Mouse (Mus musculus) heart, postnatal 10 days (tissue): ENCODE data around the gene Vmn2r37. TPM values are rescaled to one million over a fixed set of nuclear protein-coding genes. Genes with fewer than 3 reads are reported as not detected.
"Not testable (repeated sequence)": the region's sequence is repeated elsewhere in the genome, so short reads cannot be mapped to it uniquely, and the experiment has no call there.

Source experiments
- DNase-seq, 2 experiments: peaks; one replicate each; pipeline ENCODE4 v3.0.0; 2021
- intact Hi-C: fragments of 180-260 bp; cut with DNase I; formaldehyde crosslinking; loops from one replicate; pipeline ENCODE4 v1.15.1; 2025
- total RNA-seq, 2 experiments: library from RNA; stranded (reverse); gene quantifications; 2 replicates each; pipeline ENCODE4 v1.2.3; 2021

Gene Vmn2r37
- total RNA-seq, result not detected

DNA sequence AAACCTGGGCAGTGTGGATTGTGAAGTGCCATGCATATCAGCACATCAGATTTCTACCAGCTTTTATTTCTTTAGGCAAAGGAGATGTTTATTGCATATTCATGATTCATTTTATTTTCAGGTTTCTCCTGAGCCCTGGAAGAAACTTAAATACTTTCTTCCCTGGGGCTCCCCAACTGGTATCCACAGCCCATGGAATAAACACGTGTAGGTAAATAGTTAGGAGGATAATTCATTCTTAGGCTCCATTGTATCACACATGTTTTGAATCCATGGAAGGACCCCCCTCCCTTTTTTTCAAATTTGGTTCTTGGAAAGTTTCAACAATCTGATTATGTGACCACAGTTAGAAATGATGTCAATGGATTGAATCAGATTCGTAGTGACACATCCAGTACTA, at the start of gene Vmn2r37:
Gene Vmn2r37 (minus strand): TSS at position 101 of the 400 bp plus-strand sequence.
- intact Hi-C loops, DNase-seq: not testable (repeated sequence)

Other genes starting within 250 kb of the Vmn2r37 start
- gene Vmn2r39, start 192.9 kb downstream of the Vmn2r37 start, total RNA-seq, result not detected
- not detected for gene Vmn2r38, start 125.8 kb downstream of the Vmn2r37 start, total RNA-seq